Mouse (Mus musculus) central nervous system, embryonic 11.5 days (tissue): ENCODE measurements around the gene Nrtn. TPM values are rescaled to one million over a fixed set of nuclear protein-coding genes. Genes with fewer than 3 reads are reported as not detected.

Experiments
- polyA plus RNA-seq: library from polyadenylated mRNA; depleted of rRNA; stranded (reverse); fragments of >200 nt; gene quantifications from 2 replicates; pipeline ENCODE4 v1.2.3, GENCODE M21; 2012; rRNA removed

The Nrtn gene
- polyA plus RNA-seq = 6.7 and 11.9 TPM in 2 replicates

DNA sequence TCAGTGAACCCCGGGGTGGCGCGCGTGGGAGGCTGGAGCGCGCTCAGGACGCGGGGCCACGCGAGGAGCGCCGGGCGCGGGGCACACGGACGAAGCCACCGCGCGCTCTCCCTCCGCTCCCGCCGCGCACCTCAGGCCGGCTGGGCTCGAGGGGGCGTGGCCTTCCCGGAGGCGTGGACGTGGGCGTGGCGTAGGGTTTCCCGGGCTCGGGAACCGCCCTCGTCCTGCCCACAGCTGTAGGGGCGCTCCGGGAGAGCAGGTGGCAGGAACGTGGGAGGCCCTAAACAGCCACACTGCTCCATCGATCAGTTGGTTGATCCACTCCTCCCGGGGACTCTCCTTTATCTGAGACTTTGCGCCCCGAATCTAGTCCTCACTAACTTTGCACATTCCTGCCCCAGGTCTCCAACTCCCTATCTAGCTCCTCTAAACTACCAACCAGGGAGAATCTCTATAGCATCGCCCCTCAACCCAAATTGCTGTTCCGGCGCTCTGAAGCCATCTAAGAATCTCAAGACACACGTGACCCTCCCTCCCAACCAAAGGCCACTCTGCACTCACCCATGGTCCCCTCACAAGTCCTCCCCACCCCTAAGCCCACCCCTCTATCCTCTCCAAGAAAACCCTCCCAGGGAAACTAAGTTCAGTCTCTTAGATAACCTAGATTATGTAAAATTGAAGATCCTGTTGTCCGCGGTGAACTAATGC is at the start of gene Nrtn:
TSS of gene Nrtn (minus strand) at position 115 of the 708 bp plus-strand sequence.

DNA sequence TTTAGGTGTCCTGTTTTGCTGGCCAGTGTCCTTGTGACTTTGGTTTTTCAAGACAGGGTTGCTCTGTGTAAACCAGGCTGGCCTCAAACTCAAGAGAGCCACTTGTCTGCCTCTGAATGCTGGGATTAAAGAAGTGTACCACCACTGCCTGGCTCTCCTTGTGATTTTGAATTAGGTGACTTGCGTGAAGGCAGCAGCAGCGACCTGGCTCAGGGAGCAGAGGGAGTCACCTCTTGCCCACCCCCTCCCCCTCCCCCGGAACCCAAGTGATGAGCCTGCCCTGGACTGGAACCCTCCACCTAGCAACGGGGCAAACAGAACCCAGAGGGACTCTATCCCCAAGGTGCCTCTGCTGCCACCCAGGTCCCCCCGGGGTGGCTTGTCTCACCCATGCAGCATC is 12.6 kb upstream of the Nrtn start, which contains the start of gene Prr22:
TSS of gene Prr22 (plus strand) at position 301 of the 400 bp plus-strand sequence.

GRCm38 (mm10) chr17:56764474-56765354 is 7.4 kb upstream of the Nrtn start, which contains the start of gene Dus3l:
Gene Dus3l, plus strand, starts transcription at chr17:56764757.

GRCm38 (mm10) chr17:56717363-56718058 is 39.8 kb downstream of the Nrtn start, which contains the start of the genes Ndufa11 and Vmac:
Gene Ndufa11, plus strand, starts transcription at chr17:56717767.
Gene Vmac, minus strand, starts transcription at chr17:56718022.

Other genes starting within 250 kb of the Nrtn start
- not detected in 2 replicates for gene Znrf4, start 245.1 kb downstream of the Nrtn start, polyA plus RNA-seq
- gene Gm20219, start 203.1 kb downstream of the Nrtn start, polyA plus RNA-seq = 1.8 and 2.0 TPM in 2 replicates
- 148 and 517 TPM in 2 replicates for gene Safb2, start 172.9 kb downstream of the Nrtn start, polyA plus RNA-seq
- gene Safb, start 172.7 kb downstream of the Nrtn start, polyA plus RNA-seq = 177 and 374 TPM in 2 replicates
- gene 2410015M20Rik, start 147.8 kb downstream of the Nrtn start, polyA plus RNA-seq = 82.8 and 133 TPM in 2 replicates
- gene Rpl36, start 144.1 kb downstream of the Nrtn start, polyA plus RNA-seq = 2,072 and 2,507 TPM in 2 replicates
- 75.5 and 88.4 TPM in 2 replicates for gene Lonp1, start 130.6 kb downstream of the Nrtn start, polyA plus RNA-seq
- 0.98 and 1.3 TPM in 2 replicates for gene Catsperd, start 129.4 kb downstream of the Nrtn start, polyA plus RNA-seq
- 132 and 154 TPM in 2 replicates for gene Ranbp3, start 84.2 kb downstream of the Nrtn start, polyA plus RNA-seq
- 147 and 215 TPM in 2 replicates for gene Ndufa11, start 39.8 kb downstream of the Nrtn start, polyA plus RNA-seq
- 11.3 and 14.1 TPM in 2 replicates for gene Vmac, start 39.5 kb downstream of the Nrtn start, polyA plus RNA-seq
- 71.6 and 85.6 TPM in 2 replicates for gene Dus3l, start 7.2 kb upstream of the Nrtn start, polyA plus RNA-seq
- gene Prr22, start 12.7 kb upstream of the Nrtn start, polyA plus RNA-seq = 3.1 and 3.6 TPM in 2 replicates
- gene Rfx2, start 73.5 kb upstream of the Nrtn start, polyA plus RNA-seq = 7.5 and 8.4 TPM in 2 replicates
- not detected in 2 replicates for gene Acsbg2, start 116.9 kb upstream of the Nrtn start, polyA plus RNA-seq
- gene 1700061G19Rik, start 117.9 kb upstream of the Nrtn start, polyA plus RNA-seq = 0.04 TPM in 1 of 2 replicates, not detected in the other
- 95.9 and 103 TPM in 2 replicates for gene Mllt1, start 177.9 kb upstream of the Nrtn start, polyA plus RNA-seq
- not detected in 2 replicates for gene Acer1, start 224.6 kb upstream of the Nrtn start, polyA plus RNA-seq
- 96.5 and 130 TPM in 2 replicates for gene Clpp, start 232.8 kb upstream of the Nrtn start, polyA plus RNA-seq
- gene Alkbh7, start 239.8 kb upstream of the Nrtn start, polyA plus RNA-seq = 22.3 and 23.3 TPM in 2 replicates
- 0.17 TPM in 1 of 2 replicates, not detected in the other for gene Pspn, start 242.5 kb upstream of the Nrtn start, polyA plus RNA-seq